Mouse (Mus musculus) forebrain, embryonic 12.5 days (tissue): Measurements from ENCODE around the gene Gemin7. TPM values are rescaled to one million over a fixed set of nuclear protein-coding genes. Genes with fewer than 3 reads are reported as not detected.

Experiments
- ATAC-seq: fragments of 200-750 bp; cut with Nextera tagmentation; 2 replicates; pipeline ENCODE4 v1.8.0; 2017; ENCODE audit warnings: moderate TSS enrichment; ENCODE audit not compliant: low FRiP score
- H3K27ac ChIP-seq: fragments of 300-500 bp; sonication (generic); 2 replicates; pipeline ENCODE4 v1.5.1; 2016; ENCODE audit warnings: mild to moderate bottlenecking
- H3K27me3 ChIP-seq: fragments of 300-500 bp; sonication (generic); 2 replicates; pipeline ENCODE4 v1.6.1; 2016; ENCODE audit warnings: mild to moderate bottlenecking
- H3K36me3 ChIP-seq: fragments of 300-500 bp; sonication (generic); replicated peaks from 2 replicates; pipeline ENCODE4 v1.6.1; 2016; ENCODE audit warnings: mild to moderate bottlenecking
- H3K4me1 ChIP-seq: fragments of 300-500 bp; sonication (generic); 2 replicates; pipeline ENCODE4 v1.6.1; 2016
- H3K4me2 ChIP-seq: fragments of 300-500 bp; sonication (generic); 2 replicates; pipeline ENCODE4 v1.6.1; 2016; ENCODE audit warnings: mild to moderate bottlenecking, moderate library complexity
- H3K4me3 ChIP-seq: fragments of 300-500 bp; sonication (generic); replicated peaks from 2 replicates; pipeline ENCODE4 v1.5.1; 2016; ENCODE audit warnings: mild to moderate bottlenecking
- H3K9ac ChIP-seq: fragments of 300-500 bp; sonication (generic); 2 replicates; pipeline ENCODE4 v1.6.1; 2016; ENCODE audit warnings: mild to moderate bottlenecking
- H3K9me3 ChIP-seq: fragments of 300-500 bp; sonication (generic); 2 replicates; pipeline ENCODE4 v1.6.1; 2016
- WGBS: fragments of 180-500 bp; shearing (Covaris S2); methylation state at CpG from one replicate; pipeline ENCODE4 v1.1.7; 2016; 5-methylcytosine and 5-hydroxymethylcytosine counted together
- polyA plus RNA-seq: library from polyadenylated mRNA; unstranded; fragments of >200 nt; fragmentation: Nextera tagmentation; extraction: Ambion mirVana; gene quantifications from 2 replicates; pipeline ENCODE4 v1.2.1, GENCODE M21; 2016

Gene Gemin7
- polyA plus RNA-seq, 1 experiment from 2014 or later: 125 TPM

- peak overlapping the region; percentile 84 for H3K9ac ChIP-seq
- 84% methylated on average over 12 of the region's 12 CpGs for WGBS
- H3K36me3 ChIP-seq: peaks cover 46% of the 10 kb centered on the region
- ATAC-seq: no peak
- peak overlapping the region; percentile 70 for H3K4me3 ChIP-seq
- H3K27ac ChIP-seq: no peak overlapping the region
- no peaks in the 10 kb centered on the region for H3K9me3 ChIP-seq
- H3K4me2 ChIP-seq: peak overlapping the region; percentile 96
- H3K27me3 ChIP-seq: no peaks in the 10 kb centered on the region
- H3K4me1 ChIP-seq: peaks cover 33% of the 10 kb centered on the region
Observed at GRCm38 (mm10) chr7:19603055-19603454, 25.7 kb upstream of the Gemin7 start.

- H3K9me3 ChIP-seq: no peaks in the 10 kb centered on the region
- H3K27ac ChIP-seq: no peak overlapping the region
- H3K27me3 ChIP-seq: no peaks in the 10 kb centered on the region
- H3K36me3 ChIP-seq: peaks cover 63% of the 10 kb centered on the region
- H3K4me2 ChIP-seq: no peak overlapping the region
- no peak for ATAC-seq
- H3K9ac ChIP-seq: no peak overlapping the region
- peaks cover 33% of the 10 kb centered on the region for H3K4me1 ChIP-seq
- H3K4me3 ChIP-seq: no peak overlapping the region
- 68% methylated on average over 5 of the region's 5 CpGs for WGBS
Observed at GRCm38 (mm10) chr7:19600562-19600961, 23.2 kb upstream of the Gemin7 start.

GRCm38 (mm10) chr7:19593061-19593730 is 15.8 kb upstream of the Gemin7 start:
- Histone ChIP-seq H3K4me3 (no peak overlapping the region), H3K27ac (no peak overlapping the region), H3K4me2 (no peak overlapping the region), H3K9ac (no peak overlapping the region), H3K27me3 (no peaks in the 10 kb centered on the region), H3K9me3 (no peaks in the 10 kb centered on the region), H3K36me3 (peaks cover 90% of the 10 kb centered on the region), H3K4me1 (no peaks in the 10 kb centered on the region)
- WGBS: 86% methylated on average over 10 of the region's 10 CpGs
- ATAC-seq: no peak

- Histone ChIP-seq H3K4me3 (no peak overlapping the region), H3K4me1 (no peaks in the 10 kb centered on the region), H3K36me3 (peaks cover 98% of the 10 kb centered on the region), H3K4me2 (no peak overlapping the region), H3K27me3 (no peaks in the 10 kb centered on the region), H3K9ac (no peak overlapping the region), H3K9me3 (no peaks in the 10 kb centered on the region), H3K27ac (no peak overlapping the region)
- ATAC-seq: peak; percentile 13; the same call in 1 of the 2 replicates
- 64% methylated on average over 3 of the region's 3 CpGs for WGBS
Observed at GRCm38 (mm10) chr7:19589917-19590316, 12.5 kb upstream of the Gemin7 start.

DNA sequence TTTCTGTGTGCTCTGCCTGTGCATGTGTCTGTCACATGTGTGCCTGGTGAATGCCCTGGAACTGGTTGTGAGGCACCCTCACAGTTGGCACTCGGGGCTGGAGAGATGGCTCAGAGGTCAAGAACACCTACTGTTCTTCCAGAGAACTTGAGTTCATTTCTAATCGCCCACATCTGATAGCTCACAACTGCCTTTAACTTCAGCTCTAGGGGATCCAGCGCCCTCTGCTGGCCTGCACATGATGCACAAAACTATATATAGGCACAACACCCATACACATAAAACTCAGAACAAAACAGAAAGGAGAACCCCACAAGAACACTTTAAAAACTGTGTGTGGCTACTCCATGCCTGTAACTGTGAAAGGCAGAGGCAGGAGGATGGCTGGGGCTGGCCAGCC is 11.8 kb upstream of the Gemin7 start:
- Histone ChIP-seq H3K36me3 (peaks cover 100% of the 10 kb centered on the region), H3K4me1 (no peaks in the 10 kb centered on the region), H3K27me3 (no peaks in the 10 kb centered on the region), H3K9me3 (no peaks in the 10 kb centered on the region), H3K4me2 (no peak overlapping the region), H3K27ac (no peak overlapping the region), H3K9ac (no peak overlapping the region), H3K4me3 (no peak overlapping the region)
- no peak for ATAC-seq
- WGBS: 47% methylated on average over 3 of the region's 3 CpGs

DNA sequence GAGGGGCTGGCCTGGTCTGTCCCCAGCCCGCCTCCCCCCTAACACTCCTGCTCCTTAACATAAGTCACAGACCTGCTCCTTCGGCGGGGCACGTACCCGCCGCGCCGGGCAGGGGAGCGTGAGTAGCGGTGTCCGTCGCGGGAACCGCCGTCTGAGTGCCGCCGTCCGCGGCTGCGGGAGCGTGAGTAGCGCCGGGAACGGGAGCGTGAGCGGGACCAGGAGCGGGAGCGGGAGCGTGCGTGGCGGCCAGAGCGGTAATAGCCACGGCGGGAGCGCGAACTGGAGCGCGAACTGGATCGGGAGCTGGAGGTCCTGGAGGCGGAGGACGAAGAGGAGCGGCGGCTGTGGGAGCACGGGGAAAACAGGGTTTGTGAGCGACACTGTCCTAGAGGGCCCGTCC is 8.9 kb upstream of the Gemin7 start:
- Histone ChIP-seq H3K4me3 (no peak overlapping the region), H3K9me3 (no peaks in the 10 kb centered on the region), H3K36me3 (peaks cover 98% of the 10 kb centered on the region), H3K27me3 (no peaks in the 10 kb centered on the region), H3K4me1 (no peaks in the 10 kb centered on the region), H3K9ac (no peak overlapping the region), H3K4me2 (no peak overlapping the region), H3K27ac (no peak overlapping the region)
- 76% methylated on average over 41 of the region's 46 CpGs for WGBS
- no peak for ATAC-seq

- WGBS: 83% methylated on average over 8 of the region's 8 CpGs
- no peak for ATAC-seq
- peaks cover 55% of the 10 kb centered on the region for H3K36me3 ChIP-seq
- H3K4me2 ChIP-seq: no peak overlapping the region
- H3K27ac ChIP-seq: no peak overlapping the region
- peaks cover 12% of the 10 kb centered on the region for H3K4me1 ChIP-seq
- H3K27me3 ChIP-seq: peaks cover 47% of the 10 kb centered on the region
- no peak overlapping the region for H3K4me3 ChIP-seq
- H3K9me3 ChIP-seq: no peaks in the 10 kb centered on the region
- H3K9ac ChIP-seq: no peak overlapping the region
Observed at GRCm38 (mm10) chr7:19580634-19581033, 3.2 kb upstream of the Gemin7 start.

DNA sequence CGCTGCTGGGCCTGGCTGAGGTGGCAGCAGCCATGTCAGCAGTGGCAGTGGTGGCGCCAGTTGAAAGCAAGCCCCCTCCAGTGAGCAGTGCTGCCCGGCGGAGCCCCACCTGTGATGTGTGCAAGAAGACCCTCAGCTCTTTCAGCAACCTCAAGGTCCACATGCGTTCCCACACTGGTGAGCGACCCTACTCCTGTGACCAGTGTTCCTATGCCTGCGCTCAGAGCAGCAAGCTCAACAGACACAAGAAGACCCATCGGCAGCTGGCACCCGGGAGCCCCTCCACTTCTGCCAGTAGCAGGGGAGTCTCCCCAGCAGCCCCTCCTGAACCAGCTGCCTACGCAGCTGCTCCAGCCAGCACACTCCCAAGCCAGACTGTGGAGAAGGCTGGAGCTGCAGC is 2.4 kb upstream of the Gemin7 start:
- WGBS: 82% methylated on average over 10 of the region's 10 CpGs
- Histone ChIP-seq H3K27ac (no peak overlapping the region), H3K4me3 (no peak overlapping the region), H3K4me2 (no peak overlapping the region), H3K9me3 (no peaks in the 10 kb centered on the region), H3K9ac (no peak overlapping the region), H3K4me1 (peaks cover 12% of the 10 kb centered on the region), H3K27me3 (peaks cover 55% of the 10 kb centered on the region), H3K36me3 (peaks cover 46% of the 10 kb centered on the region)
- no peak for ATAC-seq

- H3K4me3 ChIP-seq: no peak overlapping the region
- H3K9ac ChIP-seq: no peak overlapping the region
- WGBS: 57% methylated on average over 4 of the region's 4 CpGs
- H3K4me1 ChIP-seq: peaks cover 17% of the 10 kb centered on the region
- H3K27ac ChIP-seq: no peak overlapping the region
- H3K9me3 ChIP-seq: no peaks in the 10 kb centered on the region
- peak overlapping the region; percentile 54; the same call in 1 of the 2 replicates for H3K4me2 ChIP-seq
- H3K27me3 ChIP-seq: peaks cover 57% of the 10 kb centered on the region
- peaks cover 33% of the 10 kb centered on the region for H3K36me3 ChIP-seq
- no peak for ATAC-seq
Observed at GRCm38 (mm10) chr7:19578436-19578835, 1.0 kb upstream of the Gemin7 start.

GRCm38 (mm10) chr7:19577877-19578414 is 551 bp upstream of the Gemin7 start:
- Histone ChIP-seq H3K9ac (no peak overlapping the region), H3K4me3 (peak overlapping the region; percentile 33), H3K27ac (no peak overlapping the region), H3K27me3 (peaks cover 57% of the 10 kb centered on the region), H3K9me3 (no peaks in the 10 kb centered on the region), H3K36me3 (peaks cover 28% of the 10 kb centered on the region), H3K4me2 (peak overlapping the region; percentile 54), H3K4me1 (peaks cover 18% of the 10 kb centered on the region)
- WGBS: 20% methylated on average over 10 of the region's 10 CpGs
- no peak for ATAC-seq

GRCm38 (mm10) chr7:19575559-19575958 is 1.8 kb downstream of the Gemin7 start:
- ATAC-seq: no peak

DNA sequence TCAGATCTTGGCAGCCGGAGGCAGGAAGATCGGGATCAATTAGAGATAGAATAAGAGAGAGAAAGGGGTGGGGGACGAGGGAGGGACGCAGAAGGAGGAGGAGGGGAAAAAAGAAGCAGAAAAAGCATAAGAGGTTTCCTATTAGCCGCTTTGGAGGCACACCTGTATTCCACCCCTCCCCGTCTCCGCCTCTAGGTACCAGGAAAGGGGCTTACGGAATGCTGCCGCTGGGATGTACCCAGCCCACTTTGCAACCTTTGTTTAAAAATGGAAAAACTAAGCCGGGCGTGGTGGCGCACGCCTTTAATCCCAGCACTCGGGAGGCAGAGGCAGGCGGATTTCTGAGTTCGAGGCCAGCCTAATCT is 3.6 kb downstream of the Gemin7 start:
- Histone ChIP-seq H3K4me2 (peak overlapping the region; percentile 78), H3K4me1 (peaks cover 34% of the 10 kb centered on the region), H3K4me3 (peak overlapping the region; percentile 79), H3K36me3 (peaks cover 8% of the 10 kb centered on the region), H3K9ac (peak overlapping the region; percentile 80), H3K27ac (peak overlapping the region; percentile 73), H3K27me3 (peaks cover 41% of the 10 kb centered on the region), H3K9me3 (no peaks in the 10 kb centered on the region)
- 27% methylated on average over 16 of the region's 16 CpGs for WGBS
- ATAC-seq: no peak

More at GRCm38 (mm10) chr7:19575559-19575958, 1.8 kb downstream of the Gemin7 start:
- Histone ChIP-seq H3K4me1 (peaks cover 34% of the 10 kb centered on the region), H3K36me3 (peaks cover 6% of the 10 kb centered on the region), H3K4me2 (no peak overlapping the region), H3K4me3 (no peak overlapping the region), H3K27ac (no peak overlapping the region), H3K9ac (no peak overlapping the region), H3K9me3 (no peaks in the 10 kb centered on the region), H3K27me3 (peaks cover 57% of the 10 kb centered on the region)
- WGBS: 72% methylated on average over 3 of the region's 3 CpGs
